Mouse (Mus musculus): ENCODE data around the gene Scaper. TPM values are rescaled to one million over a fixed set of nuclear protein-coding genes. Genes with fewer than 3 reads are reported as not detected.

Gene Scaper
- polyA plus RNA-seq (2014; fragmentation: Nextera tagmentation; extraction: Ambion mirVana) = 11.3 and 14.3 TPM in 2 replicates

GRCm38 (mm10) chr9:55937664-55938617 lies at the start of gene Scaper:
TSS of gene Scaper (minus strand) at chr9:55938119.
- DNase-seq (ENCODE audit: low spot score, missing footprints) = peak; percentile 98
- Histone ChIP-seq H3K9ac (ENCODE audit: low read length) (peak within 1 kb of the TSS; percentile 78), H3K9me3 (ENCODE audit: control insufficient read depth, low read length) (no peaks in the 10 kb centered on the region), H3K27ac (ENCODE audit: low read depth, low read length) (peak within 1 kb of the TSS; percentile 44; the same call in 1 of the 2 replicates), H3K36me3 (ENCODE audit: control insufficient read depth, insufficient read depth, low read length) (no peaks in the 10 kb centered on the region), H3K4me1 (ENCODE audit: control insufficient read depth, insufficient read depth, low read length) (0 out of 2 replicates have a peak, but pooled peaks cover 5% of the 10 kb centered on the region), H3K27me3 (ENCODE audit: control insufficient read depth, insufficient read depth, low read length) (no peaks in the 10 kb centered on the region), H3K4me2 (peak within 1 kb of the TSS; percentile 60), H3K4me3 (ENCODE audit: low read depth, low read length) (peak within 1 kb of the TSS; percentile 75)
- ATAC-seq (ENCODE audit: low FRiP score) = peak; percentile 98
- 1% methylated on average over 60 of the region's 60 CpGs for WGBS

GRCm38 (mm10) chr9:55946819-55947218 lies 8.9 kb upstream of the Scaper start:
- Histone ChIP-seq H3K36me3 (ENCODE audit: control insufficient read depth, insufficient read depth, low read length) (no peaks in the 10 kb centered on the region), H3K27ac (ENCODE audit: low read depth, low read length) (no peak overlapping the region), H3K27me3 (ENCODE audit: control insufficient read depth, insufficient read depth, low read length) (no peaks in the 10 kb centered on the region), H3K4me2 (no peak overlapping the region), H3K4me3 (ENCODE audit: low read depth, low read length) (no peak overlapping the region), H3K9me3 (ENCODE audit: control insufficient read depth, low read length) (no peaks in the 10 kb centered on the region; the same call in 1 of the 2 replicates), H3K4me1 (ENCODE audit: control insufficient read depth, insufficient read depth, low read length) (no peaks in the 10 kb centered on the region), H3K9ac (ENCODE audit: low read length) (no peak overlapping the region)
- no peak for ATAC-seq (ENCODE audit: low FRiP score)
- DNase-seq (ENCODE audit: low spot score, missing footprints) = peak; percentile 79
- WGBS = 24% methylated on average over 1 of the region's 1 CpGs

GRCm38 (mm10) chr9:55941356-55941755 lies 3.4 kb upstream of the Scaper start:
- H3K4me2 ChIP-seq = no peak overlapping the region
- H3K27ac ChIP-seq (ENCODE audit: low read depth, low read length) = no peak overlapping the region
- H3K36me3 ChIP-seq (ENCODE audit: control insufficient read depth, insufficient read depth, low read length) = no peaks in the 10 kb centered on the region
- H3K9me3 ChIP-seq (ENCODE audit: control insufficient read depth, low read length) = no peaks in the 10 kb centered on the region
- no peak overlapping the region for H3K9ac ChIP-seq (ENCODE audit: low read length)
- no peak overlapping the region for H3K4me3 ChIP-seq (ENCODE audit: low read depth, low read length)
- no peak for ATAC-seq (ENCODE audit: low FRiP score)
- DNase-seq (ENCODE audit: low spot score, missing footprints) = no peak
- no peaks in the 10 kb centered on the region for H3K27me3 ChIP-seq (ENCODE audit: control insufficient read depth, insufficient read depth, low read length)
- 0 out of 2 replicates have a peak, but pooled peaks cover 5% of the 10 kb centered on the region for H3K4me1 ChIP-seq (ENCODE audit: control insufficient read depth, insufficient read depth, low read length)

- 70% methylated on average over 6 of the region's 6 CpGs for WGBS
- Histone ChIP-seq H3K4me3 (ENCODE audit: low read depth, low read length) (peak overlapping the region; percentile 75), H3K36me3 (ENCODE audit: control insufficient read depth, insufficient read depth, low read length) (no peaks in the 10 kb centered on the region), H3K9ac (ENCODE audit: low read length) (peak overlapping the region; percentile 78), H3K4me2 (peak overlapping the region; percentile 60), H3K9me3 (ENCODE audit: control insufficient read depth, low read length) (no peaks in the 10 kb centered on the region), H3K4me1 (ENCODE audit: control insufficient read depth, insufficient read depth, low read length) (0 out of 2 replicates have a peak, but pooled peaks cover 5% of the 10 kb centered on the region), H3K27ac (ENCODE audit: low read depth, low read length) (no peak overlapping the region), H3K27me3 (ENCODE audit: control insufficient read depth, insufficient read depth, low read length) (no peaks in the 10 kb centered on the region)
- ATAC-seq (ENCODE audit: low FRiP score) (no peak), DNase-seq (ENCODE audit: low spot score, missing footprints) (peak; percentile 85)
These were observed 683 bp upstream of the Scaper start for GRCm38 (mm10) chr9:55938618-55938985.

GRCm38 (mm10) chr9:55937224-55937663 lies 675 bp downstream of the Scaper start:
- Histone ChIP-seq H3K9ac (ENCODE audit: low read length) (peak overlapping the region; percentile 78), H3K4me3 (ENCODE audit: low read depth, low read length) (peak overlapping the region; percentile 75), H3K36me3 (ENCODE audit: control insufficient read depth, insufficient read depth, low read length) (no peaks in the 10 kb centered on the region), H3K9me3 (ENCODE audit: control insufficient read depth, low read length) (no peaks in the 10 kb centered on the region), H3K27ac (ENCODE audit: low read depth, low read length) (0 out of 2 replicates have a peak overlapping the region, but pooled peaks have one; percentile 44), H3K4me1 (ENCODE audit: control insufficient read depth, insufficient read depth, low read length) (0 out of 2 replicates have a peak, but pooled peaks cover 5% of the 10 kb centered on the region), H3K27me3 (ENCODE audit: control insufficient read depth, insufficient read depth, low read length) (no peaks in the 10 kb centered on the region), H3K4me2 (peak overlapping the region; percentile 60)
- 52% methylated on average over 5 of the region's 5 CpGs for WGBS
- ATAC-seq (ENCODE audit: low FRiP score) (no peak), DNase-seq (ENCODE audit: low spot score, missing footprints) (peak; percentile 87)

GRCm38 (mm10) chr9:55932482-55932881 lies 5.4 kb downstream of the Scaper start:
- no peaks in the 10 kb centered on the region for H3K36me3 ChIP-seq (ENCODE audit: control insufficient read depth, insufficient read depth, low read length)

GRCm38 (mm10) chr9:55918579-55918978 lies 19.3 kb downstream of the Scaper start:
- Histone ChIP-seq H3K4me2 (no peak overlapping the region), H3K9me3 (ENCODE audit: control insufficient read depth, low read length) (no peaks in the 10 kb centered on the region), H3K9ac (ENCODE audit: low read length) (no peak overlapping the region), H3K4me3 (ENCODE audit: low read depth, low read length) (no peak overlapping the region), H3K27me3 (ENCODE audit: control insufficient read depth, insufficient read depth, low read length) (no peaks in the 10 kb centered on the region), H3K4me1 (ENCODE audit: control insufficient read depth, insufficient read depth, low read length) (no peaks in the 10 kb centered on the region), H3K27ac (ENCODE audit: low read depth, low read length) (no peak overlapping the region), H3K36me3 (ENCODE audit: control insufficient read depth, insufficient read depth, low read length) (no peaks in the 10 kb centered on the region)
- ATAC-seq (ENCODE audit: low FRiP score) = no peak
- 66% methylated on average over 3 of the region's 3 CpGs for WGBS
- DNase-seq (ENCODE audit: low spot score, missing footprints) = peak; percentile 87

More at GRCm38 (mm10) chr9:55932482-55932881, 5.4 kb downstream of the Scaper start:
- H3K27me3 ChIP-seq (ENCODE audit: control insufficient read depth, insufficient read depth, low read length) = no peaks in the 10 kb centered on the region
- no peaks in the 10 kb centered on the region for H3K4me1 ChIP-seq (ENCODE audit: control insufficient read depth, insufficient read depth, low read length)
- ATAC-seq (ENCODE audit: low FRiP score) (no peak), DNase-seq (ENCODE audit: low spot score, missing footprints) (no peak)
- H3K9me3 ChIP-seq (ENCODE audit: control insufficient read depth, low read length) = no peaks in the 10 kb centered on the region
- 92% methylated on average over 1 of the region's 1 CpGs for WGBS
- no peak overlapping the region for H3K9ac ChIP-seq (ENCODE audit: low read length)
- no peak overlapping the region for H3K27ac ChIP-seq (ENCODE audit: low read depth, low read length)
- H3K4me2 ChIP-seq = no peak overlapping the region
- no peak overlapping the region for H3K4me3 ChIP-seq (ENCODE audit: low read depth, low read length)

- Histone ChIP-seq H3K4me2 (no peak overlapping the region), H3K9me3 (ENCODE audit: control insufficient read depth, low read length) (no peaks in the 10 kb centered on the region), H3K4me3 (ENCODE audit: low read depth, low read length) (no peak overlapping the region), H3K27me3 (ENCODE audit: control insufficient read depth, insufficient read depth, low read length) (no peaks in the 10 kb centered on the region), H3K36me3 (ENCODE audit: control insufficient read depth, insufficient read depth, low read length) (no peaks in the 10 kb centered on the region), H3K27ac (ENCODE audit: low read depth, low read length) (no peak overlapping the region), H3K9ac (ENCODE audit: low read length) (no peak overlapping the region), H3K4me1 (ENCODE audit: control insufficient read depth, insufficient read depth, low read length) (no peaks in the 10 kb centered on the region)
- no peak for ATAC-seq (ENCODE audit: low FRiP score)
- no peak for DNase-seq (ENCODE audit: low spot score, missing footprints)
These were observed 21.2 kb downstream of the Scaper start for GRCm38 (mm10) chr9:55916751-55917150.

GRCm38 (mm10) chr9:55911481-55911880 lies 26.4 kb downstream of the Scaper start:
- WGBS = 67% methylated on average over 2 of the region's 2 CpGs
- H3K4me1 ChIP-seq (ENCODE audit: control insufficient read depth, insufficient read depth, low read length) = no peaks in the 10 kb centered on the region

More at GRCm38 (mm10) chr9:55911481-55911880, 26.4 kb downstream of the Scaper start:
- Histone ChIP-seq H3K36me3 (ENCODE audit: control insufficient read depth, insufficient read depth, low read length) (no peaks in the 10 kb centered on the region), H3K4me2 (no peak overlapping the region), H3K9me3 (ENCODE audit: control insufficient read depth, low read length) (no peaks in the 10 kb centered on the region), H3K27ac (ENCODE audit: low read depth, low read length) (no peak overlapping the region), H3K4me3 (ENCODE audit: low read depth, low read length) (no peak overlapping the region), H3K27me3 (ENCODE audit: control insufficient read depth, insufficient read depth, low read length) (no peaks in the 10 kb centered on the region), H3K9ac (ENCODE audit: low read length) (no peak overlapping the region)
- DNase-seq (ENCODE audit: low spot score, missing footprints) (no peak), ATAC-seq (ENCODE audit: low FRiP score) (no peak)

Measured in midbrain, embryonic 11.5 days (tissue).